Mouse (Mus musculus) cortical plate, adult 2 months (tissue): ENCODE results near the gene Ablim1.

ENCODE experiments used
- CTCF ChIP-seq: fragments of 200-500 bp; IDR thresholded peaks from 2 replicates; pipeline ENCODE4 v1.5.1; 2011; ENCODE audit warnings: mild to moderate bottlenecking, control low read depth, low read length; ENCODE audit not compliant: insufficient read depth; ENCODE audit errors: extremely low read depth
- POLR2A ChIP-seq: fragments of 200-500 bp; IDR thresholded peaks from 2 replicates; pipeline ENCODE4 v1.6.1; 2011; ENCODE audit warnings: mild to moderate bottlenecking, low read length, control low read depth; ENCODE audit not compliant: insufficient read depth; ENCODE audit errors: extremely low read depth

DNA sequence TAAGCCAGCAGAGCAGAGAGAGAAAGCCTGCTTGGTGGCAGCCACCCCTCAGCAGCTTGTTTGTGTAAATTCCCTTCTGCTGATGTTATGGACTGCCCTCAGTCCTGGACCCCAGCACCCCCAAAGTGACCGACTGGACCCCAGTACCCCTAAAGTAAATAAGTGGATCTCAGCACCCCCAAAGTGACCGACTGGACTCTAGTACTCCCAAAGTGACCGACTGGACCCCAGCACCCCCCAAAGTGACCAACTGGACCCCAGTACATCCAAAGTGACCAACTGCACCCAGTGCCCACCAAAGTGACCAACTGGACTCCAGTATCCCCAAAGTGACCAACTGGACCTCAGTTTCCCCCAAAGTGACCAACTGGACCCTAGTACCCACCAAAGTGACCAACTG lies 208.7 kb downstream of the Ablim1 start:
- no peak for TF ChIP-seq POLR2A
- TF ChIP-seq CTCF, result no peak
